Mouse (Mus musculus) right cerebral cortex, adult 2 months (tissue): ENCODE results near the gene Ccdc13.

ENCODE experiments used
- DNase-seq, 2 experiments: peaks; one replicate each; pipeline ENCODE4 v3.0.0; 2021 to 2022; ENCODE audit warnings: low spot score in 2 of 2

Ccdc13 gene

DNA sequence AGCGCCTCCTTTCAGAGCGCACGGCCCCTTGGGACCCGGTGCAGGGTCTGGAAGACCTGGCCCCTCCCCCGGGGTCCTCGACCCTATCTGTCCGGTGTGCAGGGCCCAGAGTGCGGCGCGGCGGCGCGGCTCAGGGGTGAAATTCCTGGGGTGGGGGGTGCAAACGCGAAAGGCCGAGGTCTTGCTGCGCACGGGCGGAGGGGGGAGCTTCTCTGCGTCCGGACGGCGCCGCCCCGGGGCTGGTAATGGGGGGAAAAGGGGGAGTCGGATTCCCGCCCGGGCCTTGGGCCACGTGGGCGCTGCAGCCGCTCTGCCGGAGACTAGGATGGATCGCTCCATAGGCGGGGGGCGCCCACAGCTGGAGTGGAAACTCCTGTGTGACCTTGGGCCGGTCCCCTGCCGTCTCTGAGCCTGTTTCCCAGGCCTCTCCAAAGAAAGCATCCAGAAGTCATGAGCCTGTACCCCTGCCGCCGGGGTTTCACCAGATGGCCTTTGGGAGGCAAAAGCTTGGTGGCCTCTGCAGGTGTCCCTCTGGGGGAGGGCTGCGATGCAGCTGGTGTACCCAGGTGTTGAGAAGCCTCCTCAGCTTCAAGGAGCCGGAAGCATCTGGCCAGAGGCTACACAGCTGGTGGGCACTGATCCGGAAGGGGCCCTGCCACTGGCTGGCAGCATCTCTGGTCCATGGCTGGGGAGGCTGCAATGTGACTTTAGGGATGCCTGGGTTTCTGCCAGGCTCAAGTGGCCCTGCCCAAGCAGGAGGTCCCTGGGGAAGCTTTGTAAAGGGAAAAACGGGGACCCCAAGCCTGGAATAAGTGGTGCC lies 78.8 kb downstream of the Ccdc13 start:
- peak in 1 of 2 experiments; percentile 62 for DNase-seq

DNA sequence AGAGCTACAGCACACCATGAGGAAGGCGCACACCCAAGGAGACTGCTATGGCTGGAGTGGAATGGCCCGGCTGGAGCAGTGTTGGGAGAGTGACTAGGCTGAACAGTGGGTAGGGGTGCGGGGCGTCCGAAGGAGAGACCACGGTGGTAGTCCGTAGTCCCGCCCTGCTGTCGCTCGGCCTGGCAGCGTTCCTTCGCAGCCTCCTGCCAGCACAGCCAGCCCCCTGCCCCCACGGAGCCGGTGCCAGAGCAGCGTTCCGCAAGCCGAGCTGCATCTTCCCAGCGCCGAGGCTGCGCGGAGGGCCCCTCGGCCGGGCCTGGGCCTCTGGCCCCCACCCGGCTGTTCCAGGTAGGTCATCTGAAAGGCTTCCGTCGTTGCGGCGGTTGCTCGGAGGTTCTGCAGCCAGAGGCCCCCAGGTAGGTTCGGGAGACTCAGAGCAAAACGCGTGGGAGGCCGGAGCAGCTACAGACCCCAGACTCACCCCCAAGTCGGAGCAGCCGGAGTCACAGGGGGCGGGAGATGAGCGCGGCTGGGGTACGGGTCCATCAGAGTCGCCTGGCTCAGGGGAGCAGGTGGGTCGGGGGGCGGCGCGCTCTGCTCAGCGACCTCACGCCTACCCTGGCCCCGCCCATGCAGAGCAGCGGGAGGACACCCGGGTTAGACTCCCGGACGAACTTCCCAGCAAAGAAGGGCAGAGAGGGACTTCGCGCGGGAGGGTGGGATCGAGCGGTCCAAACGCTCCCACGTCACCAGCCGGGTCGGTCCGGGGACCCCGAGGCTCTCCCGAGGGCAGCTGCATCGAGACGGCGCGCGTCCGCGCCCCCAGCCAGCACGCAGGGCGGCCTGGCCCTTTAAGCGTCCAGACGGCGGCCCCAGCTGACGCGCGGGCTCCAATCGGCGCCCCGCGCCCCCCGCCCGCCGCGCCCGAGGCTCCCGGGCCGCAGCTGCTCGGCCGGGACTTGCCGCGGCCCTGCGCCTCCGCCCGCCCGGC lies 79.9 kb downstream of the Ccdc13 start, which contains the start of gene Zfp651:
Zfp651 (plus strand) TSS at position 240 of the 991 bp plus-strand sequence.
- DNase-seq = peak; percentile 64 to 74

DNA sequence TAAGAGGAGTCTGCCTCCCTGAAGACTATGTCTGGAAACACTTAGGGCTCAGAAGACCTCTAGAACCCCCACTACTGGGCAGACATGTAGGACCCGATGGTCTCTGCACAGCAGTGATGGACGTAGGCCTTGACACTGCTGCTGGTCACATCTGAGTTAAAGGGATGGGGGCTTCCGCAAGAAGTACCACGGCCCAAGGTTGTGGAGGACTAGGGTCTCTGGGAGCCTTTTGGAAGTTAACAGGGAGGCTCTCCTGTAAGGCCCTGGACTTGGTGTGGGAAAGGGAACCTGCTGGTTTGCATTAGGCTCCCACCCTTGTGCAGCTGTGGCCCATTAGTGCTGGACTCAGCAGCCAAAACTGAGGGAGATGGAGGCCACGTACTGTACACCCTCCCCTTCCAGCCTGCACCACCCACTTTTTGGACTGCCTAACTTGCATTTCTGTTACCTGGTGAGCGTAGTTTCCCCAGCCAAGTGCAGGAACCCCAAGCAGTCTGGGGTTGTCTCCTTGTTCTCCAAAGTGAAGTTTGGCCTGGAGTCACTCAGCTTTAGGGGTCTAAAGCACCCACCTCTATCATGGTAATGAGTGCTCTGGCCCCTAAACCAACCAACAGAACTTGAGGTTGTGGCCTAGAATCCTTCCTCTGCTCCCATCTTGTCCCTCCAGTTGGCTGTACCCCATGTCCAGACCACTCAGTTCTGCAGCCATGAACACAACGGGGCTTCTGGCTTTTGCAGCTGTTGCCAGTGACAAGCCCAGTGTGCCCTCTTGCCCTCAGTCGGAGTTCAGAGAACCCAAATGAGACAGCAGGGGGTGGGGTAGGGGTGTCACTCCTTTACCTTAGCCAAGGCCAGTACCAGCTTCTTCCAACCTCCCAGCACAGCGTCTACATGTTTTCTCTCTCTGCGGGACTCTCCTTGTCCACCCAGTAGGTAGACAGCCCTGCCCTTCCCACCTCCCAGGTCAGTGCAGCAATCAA lies 81.1 kb downstream of the Ccdc13 start:
- no peak for DNase-seq

DNA sequence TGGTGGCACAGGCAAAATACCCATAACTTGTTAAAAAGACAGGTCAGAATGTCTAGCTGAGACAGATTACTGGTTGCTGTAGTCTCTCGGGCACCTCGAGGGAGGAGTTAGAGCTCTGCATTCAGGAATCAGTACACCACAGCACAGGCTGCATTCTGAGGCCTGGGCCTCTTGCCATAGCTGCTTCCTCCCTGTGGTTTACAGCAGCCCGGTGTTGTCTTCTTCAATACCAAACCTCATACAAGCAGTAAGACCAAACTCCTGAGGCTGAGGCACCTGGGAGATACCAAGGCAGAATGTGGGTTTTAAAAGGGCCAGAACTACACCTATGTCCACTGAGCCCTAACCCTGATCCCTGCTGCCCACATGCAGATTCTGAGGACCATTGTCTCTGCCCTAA lies 81.8 kb downstream of the Ccdc13 start:
- no peak for DNase-seq

DNA sequence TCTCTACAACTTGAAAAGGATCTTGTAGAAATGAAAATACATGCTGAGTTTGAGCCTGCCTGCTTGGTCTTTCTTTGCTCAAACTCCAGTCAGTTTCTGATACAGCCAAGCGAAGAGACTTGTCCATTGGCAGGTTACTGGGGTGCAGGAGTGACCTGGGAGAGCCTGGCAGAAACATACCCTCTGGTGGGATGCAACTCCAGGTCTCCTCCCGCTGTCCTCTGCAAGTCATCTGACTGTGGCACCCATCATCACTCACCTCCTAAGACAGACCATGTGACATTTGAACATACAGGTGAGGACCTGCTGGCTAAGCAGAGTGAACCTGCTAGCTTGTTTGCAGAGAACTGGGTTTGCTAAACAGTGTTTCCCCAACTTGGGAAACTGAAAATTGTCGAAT lies 82.5 kb downstream of the Ccdc13 start:
- DNase-seq = peak in 1 of 2 experiments; percentile 7

DNA sequence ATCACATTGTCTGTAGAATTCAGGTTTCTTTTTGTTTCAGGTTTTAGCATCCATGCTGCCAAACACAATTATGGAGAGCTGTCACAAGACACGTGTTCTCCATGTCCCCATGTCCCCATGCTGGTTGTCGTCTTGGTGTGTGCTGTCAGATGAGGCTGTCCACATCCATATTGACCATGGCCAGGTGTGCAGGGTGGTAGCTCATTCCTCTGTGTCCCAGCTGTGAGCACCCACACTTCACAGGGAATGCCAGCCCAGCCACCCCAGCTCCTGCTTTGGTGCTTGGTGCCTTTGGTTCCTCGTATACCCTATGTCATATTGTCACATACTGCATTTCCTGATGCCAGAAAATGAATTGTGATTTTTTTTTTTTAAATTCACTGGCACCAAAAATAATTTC lies 84.6 kb downstream of the Ccdc13 start:
- DNase-seq = no peak

DNA sequence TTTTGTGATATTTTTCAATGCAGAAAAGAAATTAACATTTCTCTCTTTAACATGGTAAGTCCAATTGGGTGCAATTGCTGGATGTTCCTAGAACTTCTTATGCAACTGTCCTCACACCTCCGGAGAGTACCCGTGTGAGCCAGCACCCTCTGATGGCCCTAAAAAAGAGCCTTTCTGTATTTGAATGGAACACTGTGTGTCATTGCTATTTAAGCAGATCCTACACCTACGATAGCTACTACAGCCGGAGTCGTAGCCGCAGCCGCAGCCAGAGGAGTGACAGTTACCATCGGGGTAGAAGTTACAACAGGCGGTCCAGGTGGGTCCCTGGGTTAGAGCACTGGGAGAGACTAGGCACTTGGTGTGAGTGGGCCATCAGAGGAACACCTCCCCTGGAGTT lies 86.5 kb downstream of the Ccdc13 start:
- no peak for DNase-seq
